Mouse (Mus musculus): Measurements from ENCODE around the gene Mapkapk2. TPM values are rescaled to one million over a fixed set of nuclear protein-coding genes. Genes with fewer than 3 reads are reported as not detected.

Mapkapk2 gene
- polyA plus RNA-seq, 1 experiment from 2014 or later, result 35.2 TPM

GRCm38 (mm10) chr1:131079762-131080161 lies 17.9 kb downstream of the Mapkapk2 start:
- WGBS, result 78% methylated on average over 4 of the region's 4 CpGs
- Histone ChIP-seq H3K4me2 (ENCODE audit: low read length) (no peak overlapping the region), H3K9ac (ENCODE audit: low read length) (no peak overlapping the region), H3K4me1 (ENCODE audit: control insufficient read depth, insufficient read depth, low read length) (peaks cover 64% of the 10 kb centered on the region), H3K27ac (ENCODE audit: low read depth, low read length) (peak overlapping the region; percentile 91), H3K4me3 (ENCODE audit: low read depth, low read length) (no peak overlapping the region), H3K36me3 (ENCODE audit: control insufficient read depth, insufficient read depth, low read length) (no peaks in the 10 kb centered on the region), H3K27me3 (replicated peaks; ENCODE audit: control insufficient read depth, insufficient read depth, low read length) (no peaks in the 10 kb centered on the region), H3K9me3 (replicated peaks; ENCODE audit: control insufficient read depth, low read length) (no peaks in the 10 kb centered on the region)
- no peak for ATAC-seq
- no peak for DNase-seq (ENCODE audit: low spot score)

DNA sequence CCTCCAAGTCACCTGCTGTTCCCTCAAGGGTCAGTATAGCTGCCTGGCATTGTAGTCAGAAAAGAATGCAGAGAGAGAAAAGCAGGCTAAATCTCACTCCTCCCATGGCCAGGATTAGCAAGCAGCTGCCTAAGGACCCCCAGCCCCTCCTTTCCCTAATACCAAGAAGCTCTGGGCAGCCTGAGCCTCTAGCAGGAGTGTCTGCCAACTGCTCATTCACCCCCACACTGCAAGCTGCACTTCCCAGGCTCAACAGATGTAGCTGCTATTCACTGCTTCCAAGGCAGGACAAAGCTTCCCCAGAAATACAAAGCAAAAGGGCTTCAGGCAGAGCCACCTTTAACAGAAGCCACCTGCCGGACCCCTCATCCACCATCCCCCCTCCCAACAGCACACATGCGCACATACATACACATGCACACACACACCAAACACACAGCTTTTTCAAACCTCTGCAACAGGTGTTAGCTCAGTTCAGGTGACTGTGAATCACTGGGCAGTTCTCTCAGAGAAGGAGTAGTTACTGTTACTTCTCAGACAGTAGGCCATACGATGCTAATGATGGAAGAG lies 18.8 kb downstream of the Mapkapk2 start:
- ATAC-seq, result peak; percentile 96
- H3K9ac ChIP-seq (ENCODE audit: low read length), result no peak overlapping the region; the same call in 1 of the 2 replicates
- no peaks in the 10 kb centered on the region for H3K36me3 ChIP-seq (ENCODE audit: control insufficient read depth, insufficient read depth, low read length)
- DNase-seq (ENCODE audit: low spot score), result peak; percentile 96
- H3K27ac ChIP-seq (ENCODE audit: low read depth, low read length), result peak overlapping the region; percentile 91
- peak overlapping the region; percentile 23; the same call in 1 of the 2 replicates for H3K4me2 ChIP-seq (ENCODE audit: low read length)
- no peaks in the 10 kb centered on the region for H3K9me3 ChIP-seq (replicated peaks; ENCODE audit: control insufficient read depth, low read length)
- peaks cover 64% of the 10 kb centered on the region for H3K4me1 ChIP-seq (ENCODE audit: control insufficient read depth, insufficient read depth, low read length)
- 5% methylated on average over 3 of the region's 3 CpGs for WGBS
- no peaks in the 10 kb centered on the region for H3K27me3 ChIP-seq (replicated peaks; ENCODE audit: control insufficient read depth, insufficient read depth, low read length)
- no peak overlapping the region for H3K4me3 ChIP-seq (ENCODE audit: low read depth, low read length)

- Histone ChIP-seq H3K9ac (ENCODE audit: low read length) (no peak overlapping the region), H3K4me3 (ENCODE audit: low read depth, low read length) (no peak overlapping the region), H3K27me3 (replicated peaks; ENCODE audit: control insufficient read depth, insufficient read depth, low read length) (no peaks in the 10 kb centered on the region), H3K4me2 (ENCODE audit: low read length) (no peak overlapping the region), H3K36me3 (ENCODE audit: control insufficient read depth, insufficient read depth, low read length) (no peaks in the 10 kb centered on the region), H3K4me1 (ENCODE audit: control insufficient read depth, insufficient read depth, low read length) (peaks cover 56% of the 10 kb centered on the region), H3K27ac (ENCODE audit: low read depth, low read length) (no peak overlapping the region; the same call in 1 of the 2 replicates), H3K9me3 (replicated peaks; ENCODE audit: control insufficient read depth, low read length) (no peaks in the 10 kb centered on the region)
- ATAC-seq (no peak), DNase-seq (ENCODE audit: low spot score) (no peak)
- WGBS, result 91% methylated on average over 7 of the region's 7 CpGs
These were observed 22.4 kb downstream of the Mapkapk2 start for GRCm38 (mm10) chr1:131075098-131075791.

GRCm38 (mm10) chr1:131074524-131074938 lies 23.1 kb downstream of the Mapkapk2 start:
- Histone ChIP-seq H3K27me3 (replicated peaks; ENCODE audit: control insufficient read depth, insufficient read depth, low read length) (no peaks in the 10 kb centered on the region), H3K9me3 (replicated peaks; ENCODE audit: control insufficient read depth, low read length) (no peaks in the 10 kb centered on the region), H3K36me3 (ENCODE audit: control insufficient read depth, insufficient read depth, low read length) (no peaks in the 10 kb centered on the region), H3K4me2 (ENCODE audit: low read length) (no peak overlapping the region), H3K4me3 (ENCODE audit: low read depth, low read length) (no peak overlapping the region), H3K4me1 (ENCODE audit: control insufficient read depth, insufficient read depth, low read length) (peaks cover 49% of the 10 kb centered on the region), H3K27ac (ENCODE audit: low read depth, low read length) (peak overlapping the region; percentile 66), H3K9ac (ENCODE audit: low read length) (no peak overlapping the region)
- ATAC-seq (no peak), DNase-seq (ENCODE audit: low spot score) (peak; percentile 73)
- WGBS, result 42% methylated on average over 8 of the region's 8 CpGs

GRCm38 (mm10) chr1:131072376-131072990 lies 25.1 kb downstream of the Mapkapk2 start:
- no peak overlapping the region for H3K4me3 ChIP-seq (ENCODE audit: low read depth, low read length)
- no peaks in the 10 kb centered on the region for H3K27me3 ChIP-seq (replicated peaks; ENCODE audit: control insufficient read depth, insufficient read depth, low read length)
- no peaks in the 10 kb centered on the region for H3K9me3 ChIP-seq (replicated peaks; ENCODE audit: control insufficient read depth, low read length)
- H3K4me2 ChIP-seq (ENCODE audit: low read length), result no peak overlapping the region
- H3K27ac ChIP-seq (ENCODE audit: low read depth, low read length), result no peak overlapping the region
- H3K4me1 ChIP-seq (ENCODE audit: control insufficient read depth, insufficient read depth, low read length), result peaks cover 30% of the 10 kb centered on the region
- no peak overlapping the region for H3K9ac ChIP-seq (ENCODE audit: low read length)
- ATAC-seq, result no peak
- H3K36me3 ChIP-seq (ENCODE audit: control insufficient read depth, insufficient read depth, low read length), result no peaks in the 10 kb centered on the region
- 83% methylated on average over 7 of the region's 7 CpGs for WGBS
- DNase-seq (ENCODE audit: low spot score), result no peak

DNA sequence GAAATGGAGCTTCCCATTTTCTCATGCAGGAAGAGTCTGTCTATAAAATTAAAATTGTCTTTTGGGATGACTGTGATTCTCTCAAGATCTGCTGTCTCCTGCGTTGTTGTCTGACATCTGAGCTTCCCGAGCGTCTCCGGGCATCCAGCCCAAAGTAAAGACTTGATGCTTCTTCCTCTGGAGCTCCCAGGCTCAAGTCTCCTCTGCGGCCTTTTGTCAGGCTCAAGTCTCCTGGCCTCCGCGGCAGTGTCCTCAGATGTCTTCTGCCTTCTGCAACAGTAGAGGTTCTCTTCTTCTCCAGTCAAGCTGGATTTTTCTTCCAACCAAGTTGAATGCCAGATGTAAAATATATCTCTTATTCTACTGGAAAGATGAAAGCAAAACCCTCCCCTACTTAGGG lies 28.6 kb downstream of the Mapkapk2 start:
- H3K4me1 ChIP-seq (ENCODE audit: control insufficient read depth, insufficient read depth, low read length), result peaks cover 10% of the 10 kb centered on the region
- H3K9me3 ChIP-seq (replicated peaks; ENCODE audit: control insufficient read depth, low read length), result no peaks in the 10 kb centered on the region
- DNase-seq (ENCODE audit: low spot score), result no peak
- H3K36me3 ChIP-seq (ENCODE audit: control insufficient read depth, insufficient read depth, low read length), result no peaks in the 10 kb centered on the region
- no peak overlapping the region for H3K4me3 ChIP-seq (ENCODE audit: low read depth, low read length)
- no peaks in the 10 kb centered on the region for H3K27me3 ChIP-seq (replicated peaks; ENCODE audit: control insufficient read depth, insufficient read depth, low read length)
- no peak overlapping the region for H3K9ac ChIP-seq (ENCODE audit: low read length)
- no peak for ATAC-seq
- 0 out of 2 replicates have a peak overlapping the region, but pooled peaks have one; percentile 5 for H3K27ac ChIP-seq (ENCODE audit: low read depth, low read length)
- 94% methylated on average over 7 of the region's 7 CpGs for WGBS
- H3K4me2 ChIP-seq (ENCODE audit: low read length), result no peak overlapping the region

DNA sequence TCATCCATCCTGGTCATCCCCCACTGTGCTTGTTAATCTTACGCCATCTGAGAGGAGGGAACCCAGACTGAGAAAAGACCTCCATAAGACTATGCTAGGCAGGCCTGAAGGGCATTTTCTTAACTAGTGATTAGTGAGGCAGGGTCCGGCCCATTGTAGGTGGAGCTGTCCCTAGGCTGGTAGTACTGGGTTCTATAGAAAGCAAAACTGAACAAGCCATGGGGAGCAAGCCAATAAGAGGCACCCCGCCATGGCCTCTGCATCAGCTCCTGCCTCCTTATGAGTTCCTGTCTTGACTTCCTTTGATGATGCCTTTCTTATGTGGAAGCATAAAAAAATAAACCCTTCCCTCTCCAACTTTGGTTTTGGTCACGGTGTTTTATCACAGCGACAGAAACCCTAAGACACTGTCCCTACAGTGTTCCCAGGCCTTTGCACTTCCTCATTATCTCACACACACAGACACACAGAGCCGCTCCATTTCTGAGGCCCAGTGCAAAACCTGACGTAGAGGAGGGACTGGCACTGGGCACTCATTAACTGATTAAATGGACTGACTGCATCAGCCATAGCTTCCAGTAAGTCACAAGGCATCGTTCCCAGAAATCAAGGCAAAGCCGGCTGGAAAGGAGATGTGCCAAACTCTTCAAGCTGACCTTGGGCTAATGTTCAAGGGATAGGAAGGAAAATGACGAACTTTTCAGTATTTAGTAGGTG lies 29.5 kb downstream of the Mapkapk2 start:
- ATAC-seq (no peak), DNase-seq (ENCODE audit: low spot score) (no peak)
- no peak overlapping the region for H3K9ac ChIP-seq (ENCODE audit: low read length)
- H3K36me3 ChIP-seq (ENCODE audit: control insufficient read depth, insufficient read depth, low read length), result no peaks in the 10 kb centered on the region
- H3K4me3 ChIP-seq (ENCODE audit: low read depth, low read length), result no peak overlapping the region
- WGBS, result 92% methylated on average over 10 of the region's 10 CpGs
- H3K4me2 ChIP-seq (ENCODE audit: low read length), result no peak overlapping the region
- H3K27me3 ChIP-seq (replicated peaks; ENCODE audit: control insufficient read depth, insufficient read depth, low read length), result no peaks in the 10 kb centered on the region
- H3K4me1 ChIP-seq (ENCODE audit: control insufficient read depth, insufficient read depth, low read length), result peaks cover 5% of the 10 kb centered on the region; the same call in 1 of the 2 replicates
- H3K27ac ChIP-seq (ENCODE audit: low read depth, low read length), result no peak overlapping the region
- H3K9me3 ChIP-seq (replicated peaks; ENCODE audit: control insufficient read depth, low read length), result no peaks in the 10 kb centered on the region

GRCm38 (mm10) chr1:131064202-131064601 lies 33.4 kb downstream of the Mapkapk2 start:
- H3K9ac ChIP-seq (ENCODE audit: low read length), result no peak overlapping the region
- no peaks in the 10 kb centered on the region for H3K36me3 ChIP-seq (ENCODE audit: control insufficient read depth, insufficient read depth, low read length)
- H3K4me2 ChIP-seq (ENCODE audit: low read length), result no peak overlapping the region
- H3K4me1 ChIP-seq (ENCODE audit: control insufficient read depth, insufficient read depth, low read length), result peaks cover 10% of the 10 kb centered on the region
- H3K4me3 ChIP-seq (ENCODE audit: low read depth, low read length), result no peak overlapping the region
- no peak for DNase-seq (ENCODE audit: low spot score)
- ATAC-seq, result no peak
- H3K9me3 ChIP-seq (replicated peaks; ENCODE audit: control insufficient read depth, low read length), result no peaks in the 10 kb centered on the region
- 69% methylated on average over 6 of the region's 6 CpGs for WGBS
- H3K27ac ChIP-seq (ENCODE audit: low read depth, low read length), result no peak overlapping the region
- H3K27me3 ChIP-seq (replicated peaks; ENCODE audit: control insufficient read depth, insufficient read depth, low read length), result no peaks in the 10 kb centered on the region

All from forebrain, embryonic 14.5 days (tissue).